Mouse (Mus musculus) heart, embryonic 11.5 days (tissue): Measurements from ENCODE around the gene Fam214b. TPM values are rescaled to one million over a fixed set of nuclear protein-coding genes. Genes with fewer than 3 reads are reported as not detected.

Source experiments
- ATAC-seq: fragments of 200-750 bp; cut with Nextera tagmentation; replicated peaks from 2 replicates; pipeline ENCODE4 v1.8.0; 2017; ENCODE audit warnings: moderate library complexity; ENCODE audit not compliant: insufficient number of reproducible peaks, low FRiP score, low TSS enrichment
- H3K27ac ChIP-seq: fragments of 300-500 bp; sonication (generic); 2 replicates; pipeline ENCODE4 v1.5.1; 2014; ENCODE audit warnings: mild to moderate bottlenecking, low read depth, low read length
- H3K27me3 ChIP-seq: fragments of 300-500 bp; sonication (generic); 2 replicates; pipeline ENCODE4 v1.6.1; 2014; ENCODE audit warnings: mild to moderate bottlenecking, low read length, mixed read lengths; ENCODE audit not compliant: control insufficient read depth, insufficient read depth
- H3K36me3 ChIP-seq: fragments of 300-500 bp; sonication (generic); 2 replicates; pipeline ENCODE4 v1.6.1; 2014; ENCODE audit warnings: mild to moderate bottlenecking, low read length, moderate library complexity, mixed read lengths; ENCODE audit not compliant: control insufficient read depth, insufficient read depth
- H3K4me1 ChIP-seq: fragments of 300-500 bp; sonication (generic); 2 replicates; pipeline ENCODE4 v1.6.1; 2014; ENCODE audit warnings: low read length; ENCODE audit not compliant: control insufficient read depth, insufficient read depth
- H3K4me2 ChIP-seq: fragments of 300-500 bp; sonication (generic); 2 replicates; pipeline ENCODE4 v1.6.1; 2014; ENCODE audit warnings: mild to moderate bottlenecking, moderate library complexity
- H3K4me3 ChIP-seq: fragments of 300-500 bp; sonication (generic); 2 replicates; pipeline ENCODE4 v1.5.1; 2014; ENCODE audit warnings: low read depth, low read length
- H3K9ac ChIP-seq: fragments of 300-500 bp; sonication (generic); 2 replicates; pipeline ENCODE4 v1.6.1; 2014; ENCODE audit warnings: mild to moderate bottlenecking, low read depth, low read length, moderate library complexity
- H3K9me3 ChIP-seq: fragments of 300-500 bp; sonication (generic); replicated peaks from 2 replicates; pipeline ENCODE4 v1.6.1; 2016; ENCODE audit warnings: low read length; ENCODE audit not compliant: control insufficient read depth
- WGBS: fragments of 180-500 bp; shearing (Covaris S2); extraction: QIAGEN DNeasy Blood & Tissue Kit; methylation state at CpG from one replicate; pipeline ENCODE4 v1.1.7; 2014; ENCODE audit not compliant: insufficient replicate concordance; 5-methylcytosine and 5-hydroxymethylcytosine counted together
- polyA plus RNA-seq: library from polyadenylated mRNA; unstranded; fragments of >200 nt; fragmentation: Nextera tagmentation; extraction: Ambion mirVana; gene quantifications from 2 replicates; pipeline ENCODE4 v1.2.1, GENCODE M21; 2014

The Fam214b gene
- polyA plus RNA-seq, 1 experiment from 2014 or later, result 10.8 TPM

GRCm38 (mm10) chr4:43035851-43036250 is 10.2 kb downstream of the Fam214b start:
- H3K4me2 ChIP-seq, result no peak overlapping the region
- ATAC-seq, result no peak
- no peak overlapping the region for H3K4me3 ChIP-seq
- H3K9me3 ChIP-seq, result no peaks in the 10 kb centered on the region
- H3K9ac ChIP-seq, result no peak overlapping the region
- 0 out of 2 replicates have a peak, but pooled peaks cover 14% of the 10 kb centered on the region for H3K36me3 ChIP-seq
- H3K4me1 ChIP-seq, result peaks cover 20% of the 10 kb centered on the region
- no peaks in the 10 kb centered on the region for H3K27me3 ChIP-seq
- no peak overlapping the region for H3K27ac ChIP-seq
- 88% methylated on average over 6 of the region's 6 CpGs for WGBS

- Histone ChIP-seq H3K4me3 (no peak overlapping the region), H3K27ac (no peak overlapping the region), H3K4me1 (peaks cover 15% of the 10 kb centered on the region; the same call in 1 of the 2 replicates), H3K36me3 (peaks cover 18% of the 10 kb centered on the region; the same call in 1 of the 2 replicates), H3K4me2 (no peak overlapping the region), H3K9me3 (no peaks in the 10 kb centered on the region), H3K27me3 (no peaks in the 10 kb centered on the region), H3K9ac (no peak overlapping the region)
- 78% methylated on average over 14 of the region's 14 CpGs for WGBS
- ATAC-seq, result no peak
Measured at GRCm38 (mm10) chr4:43033481-43033880, 12.5 kb downstream of the Fam214b start.

- Histone ChIP-seq H3K9ac (no peak overlapping the region), H3K4me2 (no peak overlapping the region), H3K4me3 (no peak overlapping the region), H3K36me3 (peaks cover 27% of the 10 kb centered on the region; the same call in 1 of the 2 replicates), H3K27me3 (no peaks in the 10 kb centered on the region), H3K4me1 (peaks cover 9% of the 10 kb centered on the region; the same call in 1 of the 2 replicates), H3K9me3 (no peaks in the 10 kb centered on the region), H3K27ac (no peak overlapping the region)
- 90% methylated on average over 1 of the region's 1 CpGs for WGBS
- no peak for ATAC-seq
Measured at GRCm38 (mm10) chr4:43032501-43032900, 13.5 kb downstream of the Fam214b start.

- Histone ChIP-seq H3K4me3 (peak within 1 kb of the TSS; percentile 68), H3K36me3 (peaks cover 29% of the 10 kb centered on the region; the same call in 1 of the 2 replicates), H3K4me2 (peak within 1 kb of the TSS; percentile 80), H3K9ac (peak within 1 kb of the TSS; percentile 81), H3K27me3 (no peaks in the 10 kb centered on the region), H3K9me3 (no peaks in the 10 kb centered on the region), H3K4me1 (peaks cover 9% of the 10 kb centered on the region; the same call in 1 of the 2 replicates), H3K27ac (peak within 1 kb of the TSS; percentile 70)
- WGBS, result 2% methylated on average over 38 of the region's 38 CpGs
- ATAC-seq, result peak; percentile 89
Measured at GRCm38 (mm10) chr4:43031237-43031995, 14.6 kb downstream of the Fam214b start, which contains the start of gene Stoml2. Gene Stoml2, minus strand, starts transcription at chr4:43031710.

GRCm38 (mm10) chr4:43030780-43031230 is 15.2 kb downstream of the Fam214b start:
- H3K27ac ChIP-seq, result peak overlapping the region; percentile 70
- H3K27me3 ChIP-seq, result no peaks in the 10 kb centered on the region
- H3K4me3 ChIP-seq, result peak overlapping the region; percentile 68
- peaks cover 24% of the 10 kb centered on the region; the same call in 1 of the 2 replicates for H3K36me3 ChIP-seq
- peak overlapping the region; percentile 80 for H3K4me2 ChIP-seq
- H3K9me3 ChIP-seq, result no peaks in the 10 kb centered on the region
- H3K9ac ChIP-seq, result peak overlapping the region; percentile 81
- H3K4me1 ChIP-seq, result peaks cover 9% of the 10 kb centered on the region; the same call in 1 of the 2 replicates
- under 1% methylated on average over 28 of the region's 28 CpGs for WGBS
- ATAC-seq, result peak; percentile 53

GRCm38 (mm10) chr4:43030352-43030751 is 15.7 kb downstream of the Fam214b start:
- peaks cover 9% of the 10 kb centered on the region; the same call in 1 of the 2 replicates for H3K4me1 ChIP-seq
- peak overlapping the region; percentile 68 for H3K4me3 ChIP-seq
- H3K36me3 ChIP-seq, result peaks cover 23% of the 10 kb centered on the region; the same call in 1 of the 2 replicates
- H3K27ac ChIP-seq, result peak overlapping the region; percentile 70; the same call in 1 of the 2 replicates
- no peaks in the 10 kb centered on the region for H3K27me3 ChIP-seq
- peak overlapping the region; percentile 81 for H3K9ac ChIP-seq
- no peaks in the 10 kb centered on the region for H3K9me3 ChIP-seq
- 61% methylated on average over 9 of the region's 9 CpGs for WGBS
- peak overlapping the region; percentile 80 for H3K4me2 ChIP-seq
- ATAC-seq, result no peak

- Histone ChIP-seq H3K4me1 (peaks cover 12% of the 10 kb centered on the region), H3K9ac (no peak overlapping the region), H3K9me3 (no peaks in the 10 kb centered on the region), H3K4me3 (no peak overlapping the region), H3K27ac (no peak overlapping the region), H3K27me3 (no peaks in the 10 kb centered on the region), H3K36me3 (peaks cover 23% of the 10 kb centered on the region; the same call in 1 of the 2 replicates), H3K4me2 (0 out of 2 replicates have a peak overlapping the region, but pooled peaks have one; percentile 80)
- WGBS, result 90% methylated on average over 9 of the region's 9 CpGs
- ATAC-seq, result no peak
Measured at GRCm38 (mm10) chr4:43029749-43030148, 16.3 kb downstream of the Fam214b start.

- Histone ChIP-seq H3K27ac (no peak overlapping the region), H3K9me3 (no peaks in the 10 kb centered on the region), H3K9ac (no peak overlapping the region), H3K36me3 (peaks cover 20% of the 10 kb centered on the region; the same call in 1 of the 2 replicates), H3K27me3 (no peaks in the 10 kb centered on the region), H3K4me2 (no peak overlapping the region), H3K4me1 (peaks cover 14% of the 10 kb centered on the region), H3K4me3 (no peak overlapping the region)
- ATAC-seq, result no peak
- WGBS, result 87% methylated on average over 7 of the region's 7 CpGs
Measured at GRCm38 (mm10) chr4:43029121-43029520, 16.9 kb downstream of the Fam214b start.
